Mouse (Mus musculus): ENCODE data around the gene Xpo1. TPM values are rescaled to one million over a fixed set of nuclear protein-coding genes. Genes with fewer than 3 reads are reported as not detected.

Xpo1 gene
- 10 to 100 TPM; 62.6 to 66.3 TPM for total RNA-seq (2021)
- long read RNA-seq, experiment 1, full-length matches to known transcripts: 40 of 61 reads
- long read RNA-seq, experiment 1, partial matches to known transcripts: 4 of 61 reads
- long read RNA-seq, experiment 1, other reads (novel, unspliced or antisense): 17 of 61 reads
- long read RNA-seq, experiment 2, full-length matches to known transcripts: 34 of 45 reads
- long read RNA-seq, experiment 2, partial matches to known transcripts: 5 of 45 reads
- long read RNA-seq, experiment 2, other reads (novel, unspliced or antisense): 6 of 45 reads

DNA sequence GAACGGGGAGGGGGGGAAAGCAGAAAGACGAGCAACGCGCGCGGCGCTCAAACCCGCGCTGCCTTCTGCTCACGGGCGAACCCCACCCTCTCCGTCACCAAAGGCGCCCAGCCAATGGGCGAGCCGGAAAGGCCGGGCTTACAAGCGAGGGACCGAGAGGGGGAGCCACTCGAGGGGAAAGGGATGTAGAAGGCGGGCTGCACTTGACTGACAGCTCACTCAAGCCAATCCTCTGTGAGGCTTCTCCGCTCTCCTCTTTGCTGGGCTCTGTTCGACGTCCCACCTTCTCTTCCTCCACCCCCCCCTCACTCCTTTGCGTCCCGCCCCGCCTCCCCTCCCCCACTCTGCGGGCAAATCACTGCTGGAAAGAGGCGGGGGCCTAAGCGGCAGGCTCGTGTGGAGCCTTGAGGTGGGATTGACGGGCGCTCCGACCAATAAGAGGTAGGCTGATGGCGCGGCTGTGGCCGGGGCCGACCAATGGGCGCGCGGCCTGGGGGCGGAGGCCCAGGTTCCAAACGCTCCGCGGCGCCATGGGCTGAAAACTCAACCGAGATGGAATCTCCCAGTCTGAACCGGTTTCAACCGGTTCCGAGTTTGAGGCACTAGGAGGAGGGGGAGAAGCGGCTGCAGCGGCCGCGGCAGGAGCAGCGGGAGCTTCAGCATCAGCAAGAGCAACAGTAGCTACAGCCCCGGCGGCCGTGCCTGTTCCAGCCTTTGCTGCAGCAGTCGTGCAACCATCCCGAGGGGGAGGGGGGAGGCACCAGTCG is at the start of gene Xpo1:
Xpo1 (plus strand) TSS at position 615 of the 767 bp plus-strand sequence.
- peak; percentile 77 for TF ChIP-seq CTCF (IDR thresholded peaks at IDR 0.05)
- peak; percentile 100 for DNase-seq (ENCODE audit: extremely low spot score in 1 of 2, low spot score in 2 of 2)
- intact Hi-C loops (cut with DNase I): loop anchor here (1.0 to 5.0 kb wide), 5 partner anchors 108 to 623 kb away; partner anchors contain the start of gene Cct4

GRCm38 (mm10) chr11:23209717-23210116 is 46.1 kb upstream of the Xpo1 start:
- Histone ChIP-seq H3K27ac (no peak overlapping the region), H3K4me3 (no peak overlapping the region)
- intact Hi-C loops (cut with DNase I): no loop called here
- no peak for TF ChIP-seq CTCF (IDR thresholded peaks at IDR 0.05)
- no peak for DNase-seq (ENCODE audit: extremely low spot score in 1 of 2, low spot score in 2 of 2)

More for the DNA sequence above, at the start of gene Xpo1:
- Histone ChIP-seq H3K4me3 (peak within 1 kb of the TSS; percentile 79), H3K27ac (peak within 1 kb of the TSS; percentile 94)

DNA sequence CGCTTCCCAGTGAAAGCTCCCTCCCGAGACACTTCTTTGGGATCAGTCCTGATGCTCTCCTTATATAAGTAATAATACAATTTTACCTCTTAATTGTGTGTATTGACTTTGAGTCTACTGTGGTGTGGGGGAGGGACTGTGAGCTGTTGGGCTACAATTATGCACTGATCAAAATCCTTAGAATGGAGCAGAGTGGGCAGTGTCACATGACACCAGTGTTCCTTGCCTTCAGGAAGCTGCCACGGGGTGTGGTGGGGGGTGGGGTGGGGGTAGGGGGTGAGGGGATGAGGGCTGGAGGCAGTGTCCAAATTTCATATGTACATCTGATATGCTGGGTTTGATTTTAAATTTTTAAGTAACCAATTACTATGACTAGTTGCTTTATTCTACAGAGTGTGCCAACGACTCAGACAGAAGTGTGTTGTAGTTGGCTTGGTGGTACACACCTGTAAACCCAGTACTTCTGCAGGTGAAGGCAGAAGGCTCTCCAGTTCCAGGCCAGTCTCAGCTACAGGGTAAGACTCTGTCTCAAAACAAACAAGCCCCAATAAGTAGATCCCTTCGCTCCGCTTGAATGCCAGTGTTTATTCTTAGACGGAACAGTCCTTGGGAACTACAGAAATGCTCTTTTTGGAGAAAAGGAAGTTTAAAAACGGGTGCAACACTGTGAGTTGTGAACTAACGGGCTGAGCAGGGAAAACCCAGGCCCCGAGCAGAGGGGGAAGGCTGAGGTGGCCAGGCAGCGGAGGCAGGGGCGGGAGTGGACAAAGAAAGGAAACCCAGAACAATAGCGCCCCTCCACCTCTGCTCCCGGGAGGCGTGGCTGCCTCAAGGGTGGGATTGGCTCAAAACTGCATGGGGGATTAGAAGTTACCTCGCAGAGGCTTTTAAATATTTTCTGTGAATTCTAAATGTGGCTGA is 45.0 kb upstream of the Xpo1 start:
- intact Hi-C loops (cut with DNase I): no loop called here
- DNase-seq (ENCODE audit: extremely low spot score in 1 of 2, low spot score in 2 of 2): no peak
- Histone ChIP-seq H3K4me3 (no peak overlapping the region), H3K27ac (peak overlapping the region; percentile 45)
- TF ChIP-seq CTCF (IDR thresholded peaks at IDR 0.05): no peak

DNA sequence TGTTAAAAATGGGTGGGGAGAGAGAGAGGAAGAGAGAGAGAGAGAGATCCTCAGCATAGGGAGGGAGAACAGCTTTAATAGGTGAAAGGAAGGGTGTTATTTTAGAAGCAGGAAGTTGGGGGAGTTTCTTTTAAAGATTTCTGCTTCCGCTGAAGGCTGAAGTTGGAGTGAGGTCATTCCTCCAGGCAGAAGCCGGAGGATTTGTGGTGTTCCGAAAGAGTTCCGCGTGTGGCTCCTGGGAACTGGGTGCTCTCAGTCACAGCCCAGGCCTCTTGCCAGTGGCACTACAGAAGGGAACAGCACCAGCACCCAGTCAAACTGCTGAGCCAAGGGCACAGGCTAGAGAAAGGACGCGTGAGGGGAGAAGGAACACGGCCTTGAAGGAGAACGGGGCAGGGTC is 38.4 kb upstream of the Xpo1 start:
- no peak for TF ChIP-seq CTCF (IDR thresholded peaks at IDR 0.05)
- Histone ChIP-seq H3K4me3 (no peak overlapping the region), H3K27ac (no peak overlapping the region)
- no peak for DNase-seq (ENCODE audit: extremely low spot score in 1 of 2, low spot score in 2 of 2)
- intact Hi-C loops (cut with DNase I): no loop called here

GRCm38 (mm10) chr11:23236015-23236414 is 19.8 kb upstream of the Xpo1 start:
- intact Hi-C loops (cut with DNase I): no loop called here
- no peak overlapping the region for H3K4me3 ChIP-seq
- no peak for TF ChIP-seq CTCF (IDR thresholded peaks at IDR 0.05)
- no peak for DNase-seq (ENCODE audit: extremely low spot score in 1 of 2, low spot score in 2 of 2)
- no peak overlapping the region for H3K27ac ChIP-seq

- DNase-seq (ENCODE audit: extremely low spot score in 1 of 2, low spot score in 2 of 2): no peak
- Histone ChIP-seq H3K27ac (no peak overlapping the region), H3K4me3 (no peak overlapping the region)
- intact Hi-C loops (cut with DNase I): no loop called here
- no peak for TF ChIP-seq CTCF (IDR thresholded peaks at IDR 0.05)
Measured at GRCm38 (mm10) chr11:23253931-23254330, 1.9 kb upstream of the Xpo1 start.

GRCm38 (mm10) chr11:23254548-23254947 is 1.3 kb upstream of the Xpo1 start:
- Histone ChIP-seq H3K4me3 (peak overlapping the region; percentile 57), H3K27ac (no peak overlapping the region; the same call in 1 of the 2 replicates)
- no peak for DNase-seq (ENCODE audit: extremely low spot score in 1 of 2, low spot score in 2 of 2)
- intact Hi-C loops (cut with DNase I): no loop called here
- TF ChIP-seq CTCF (IDR thresholded peaks at IDR 0.05): no peak

DNA sequence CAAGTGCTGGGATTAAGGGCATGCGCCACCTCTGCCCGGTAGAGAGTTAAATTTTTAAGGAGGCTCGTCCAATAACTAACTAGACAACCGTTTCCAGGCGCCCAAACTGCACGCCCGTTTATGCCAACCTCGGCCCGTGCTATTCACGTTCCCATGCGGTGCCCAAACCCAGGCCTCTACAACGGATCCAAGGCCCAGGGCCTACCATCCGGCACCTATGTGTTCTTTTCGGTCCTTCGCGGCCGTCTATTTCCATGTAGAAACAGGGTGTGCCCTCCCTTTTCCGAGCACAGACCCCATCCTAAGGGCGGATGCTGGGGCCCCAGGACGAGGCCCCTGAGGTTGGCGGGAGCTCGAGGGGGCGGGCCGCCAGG is 801 bp upstream of the Xpo1 start:
- intact Hi-C loops (cut with DNase I): loop anchor here (1.0 to 5.0 kb wide), 3 partner anchors 108 to 623 kb away; no protein-coding TSS in a partner anchor
- TF ChIP-seq CTCF (IDR thresholded peaks at IDR 0.05): no peak
- Histone ChIP-seq H3K4me3 (peak overlapping the region; percentile 57), H3K27ac (peak overlapping the region; percentile 84)
- DNase-seq (ENCODE audit: extremely low spot score in 1 of 2, low spot score in 2 of 2): no peak

GRCm38 (mm10) chr11:23256194-23256802 is 457 bp downstream of the Xpo1 start:
- peak overlapping the region; percentile 79 for H3K4me3 ChIP-seq
- no peak for DNase-seq (ENCODE audit: extremely low spot score in 1 of 2, low spot score in 2 of 2)
- intact Hi-C loops (cut with DNase I): loop anchor here (2.0 to 5.0 kb wide), 4 partner anchors 109 to 624 kb away; partner anchors contain the start of gene Cct4
- no peak for TF ChIP-seq CTCF (IDR thresholded peaks at IDR 0.05)
- peak overlapping the region; percentile 94 for H3K27ac ChIP-seq

DNA sequence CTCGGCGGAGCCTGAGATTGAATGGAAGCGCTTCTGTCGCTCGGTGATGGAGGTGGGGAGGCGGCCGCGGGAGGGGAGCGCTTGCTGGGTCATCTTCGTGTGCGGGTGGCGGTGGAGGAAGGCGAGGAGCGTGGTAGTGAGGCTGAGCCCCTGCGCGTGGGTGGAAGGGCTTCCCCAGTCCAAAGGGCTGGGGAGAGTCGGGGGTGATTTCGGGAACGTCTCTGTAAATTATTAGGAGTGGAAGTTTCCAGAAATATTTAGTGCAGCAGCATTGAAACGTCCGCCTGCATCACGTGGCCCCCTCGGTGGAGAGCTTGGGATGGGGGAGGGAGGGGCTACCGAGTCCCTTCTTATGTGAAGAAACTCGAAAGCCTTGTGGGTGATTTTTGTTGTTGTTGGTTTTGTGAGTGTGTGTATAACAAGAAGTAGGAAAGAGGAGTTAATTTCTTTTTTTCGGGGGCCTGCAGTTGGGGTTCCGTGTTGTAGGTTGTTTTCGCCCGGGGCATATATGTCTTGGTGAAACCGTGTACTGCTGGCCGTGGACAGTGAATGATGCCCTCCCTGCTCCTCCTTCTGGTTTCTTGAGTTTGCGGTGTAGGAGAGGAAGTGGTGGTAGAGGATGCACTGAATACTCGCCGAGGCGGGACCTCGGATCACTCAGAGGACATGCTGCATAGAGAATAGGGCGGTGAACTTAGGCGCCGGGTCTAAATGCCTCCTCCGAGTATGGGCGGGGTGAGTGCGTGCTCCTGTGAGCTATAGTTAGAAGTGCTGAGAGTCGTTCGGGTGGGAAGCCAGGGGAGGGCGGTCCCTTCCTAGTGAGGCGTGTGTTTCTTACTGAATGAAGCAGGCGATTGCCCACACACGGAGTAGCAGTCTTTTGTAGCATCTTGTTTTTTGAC is 1.2 kb downstream of the Xpo1 start:
- intact Hi-C loops (cut with DNase I): loop anchor here (1.0 to 5.0 kb wide), 5 partner anchors 49 to 625 kb away; partner anchors contain the start of genes Cct4 and Usp34
- no peak for TF ChIP-seq CTCF (IDR thresholded peaks at IDR 0.05)
- H3K4me3 ChIP-seq: peak overlapping the region; percentile 79
- H3K27ac ChIP-seq: peak overlapping the region; percentile 94
- DNase-seq (ENCODE audit: extremely low spot score in 1 of 2, low spot score in 2 of 2): peak; percentile 54 to 61
